8 mouse cellular contexts compared by ENCODE assay signal in the genomic region with DNA sequence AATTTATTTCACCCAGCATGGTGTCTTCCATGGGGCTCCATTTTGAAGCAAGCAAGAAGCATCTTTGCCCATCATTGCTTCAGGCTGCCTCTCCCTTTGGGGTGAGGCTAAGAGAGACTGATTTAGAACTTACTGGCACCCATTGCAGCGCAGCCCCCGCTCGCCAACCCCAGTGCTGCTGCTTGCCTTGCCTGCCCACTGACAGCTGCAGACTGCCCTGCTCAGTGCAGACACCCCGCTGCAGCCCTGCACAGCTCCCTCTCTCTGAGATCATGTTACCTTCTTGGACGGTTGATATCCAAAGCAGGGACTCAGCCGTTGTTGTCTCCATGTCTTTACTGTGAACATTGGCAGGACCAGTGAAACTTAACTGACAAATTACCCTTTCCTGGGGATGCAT. TPM values are rescaled to one million over a fixed set of nuclear protein-coding genes. Genes with fewer than 3 reads are reported as not detected.
DNase-seq lines count a peak whose midpoint lies in the region; ATAC-seq lines count a peak whose summit lies in the region.
"Had no signal": no experiment of that assay in that cellular context is flagged by ENCODE, and none has a peak within 500 bp of the region (broad histone marks: within the 10 kb centered on the region; RNA-seq: fewer than 3 reads in every experiment).

No protein-coding gene starts in this region.

- H3K9ac ChIP-seq in kidney, embryonic 14.5 days (ENCODE audit: low read depth, low read length), result no peak overlapping the region
- no peak overlapping the region for H3K9ac ChIP-seq in neural tube, embryonic 13.5 days
- H3K9ac ChIP-seq in midbrain, embryonic 13.5 days (replicated peaks), result no peak overlapping the region

- no peaks in the 10 kb centered on the region for H3K36me3 ChIP-seq in kidney, embryonic 14.5 days (ENCODE audit: control insufficient read depth, insufficient read depth, low read length)
- no peaks in the 10 kb centered on the region for H3K36me3 ChIP-seq in neural tube, embryonic 13.5 days
- no peaks in the 10 kb centered on the region for H3K36me3 ChIP-seq in midbrain, embryonic 13.5 days

- H3K4me1 ChIP-seq in kidney, embryonic 14.5 days (ENCODE audit: control insufficient read depth, insufficient read depth, low read length), result peaks cover 6% of the 10 kb centered on the region; the same call in 1 of the 2 replicates
- peaks cover 28% of the 10 kb centered on the region for H3K4me1 ChIP-seq in neural tube, embryonic 13.5 days (replicated peaks)
- peaks cover 17% of the 10 kb centered on the region for H3K4me1 ChIP-seq in midbrain, embryonic 13.5 days (replicated peaks)

- peak; percentile 81 for ATAC-seq in kidney, embryonic 14.5 days (ENCODE audit: low FRiP score, low TSS enrichment)
- ATAC-seq in neural tube, embryonic 13.5 days (ENCODE audit: low read depth), result no peak
- no peak for ATAC-seq in midbrain, embryonic 13.5 days

- intact Hi-C loops in gastrocnemius, postnatal 14 days (cut with DNase I; ENCODE audit: low total_unique reads), result no loop called here

- no peak for DNase-seq in kidney, adult 9 months
- no peak for DNase-seq in neural tube, embryonic 10.5 days (ENCODE audit: extremely low spot score, low spot score)
- DNase-seq in gastrocnemius, postnatal 14 days, result peak; percentile 52
- DNase-seq in retina, postnatal 1 day, result no peak

- H3K4me2 ChIP-seq in kidney, embryonic 14.5 days (replicated peaks; ENCODE audit: low read depth, low read length), result no peak overlapping the region
- no peak overlapping the region for H3K4me2 ChIP-seq in neural tube, embryonic 13.5 days
- no peak overlapping the region for H3K4me2 ChIP-seq in midbrain, embryonic 13.5 days (replicated peaks)

- WGBS in kidney, embryonic 14.5 days, result 16% methylated on average over 6 of the region's 6 CpGs
- WGBS in neural tube, embryonic 13.5 days, result 49% methylated on average over 6 of the region's 6 CpGs
- 58% methylated on average over 6 of the region's 6 CpGs for whole genome bisulfite sequencing in midbrain, embryonic 13.5 days

- H3K27me3 ChIP-seq in kidney, embryonic 14.5 days (ENCODE audit: control insufficient read depth, insufficient read depth, low read length), result no peaks in the 10 kb centered on the region
- no peaks in the 10 kb centered on the region for H3K27me3 ChIP-seq in neural tube, embryonic 13.5 days
- H3K27me3 ChIP-seq in midbrain, embryonic 13.5 days, result no peaks in the 10 kb centered on the region

- no peaks in the 10 kb centered on the region for H3K9me3 ChIP-seq in kidney, embryonic 14.5 days (ENCODE audit: control insufficient read depth, low read length)
- H3K9me3 ChIP-seq in neural tube, embryonic 13.5 days, result no peaks in the 10 kb centered on the region
- H3K9me3 ChIP-seq in midbrain, embryonic 13.5 days, result no peaks in the 10 kb centered on the region

- no peak overlapping the region for H3K4me3 ChIP-seq in kidney, embryonic 14.5 days (ENCODE audit: low read length)
- no peak overlapping the region for H3K4me3 ChIP-seq in neural tube, embryonic 13.5 days
- no peak overlapping the region for H3K4me3 ChIP-seq in midbrain, embryonic 13.5 days (replicated peaks)

- no peak overlapping the region for H3K27ac ChIP-seq in kidney, embryonic 14.5 days (ENCODE audit: low read depth, low read length)
- 0 out of 2 replicates have a peak overlapping the region, but pooled peaks have one; percentile 1 for H3K27ac ChIP-seq in neural tube, embryonic 13.5 days (replicated peaks)
- H3K27ac ChIP-seq in midbrain, embryonic 13.5 days, result no peak overlapping the region
- H3K27ac ChIP-seq: macrophage had no signal

RNA-seq across cellular contexts. Expression of a gene that starts 15.2 kb away (rescaled TPM):
- polyA plus RNA-seq in kidney, embryonic 14.5 days (2014; fragmentation: Nextera tagmentation; extraction: Ambion mirVana), result 26.4 and 31.4 TPM in 2 replicates
- 54.6 and 59.2 TPM in 2 replicates for polyA plus RNA-seq in neural tube, embryonic 13.5 days (2015; fragmentation: Nextera tagmentation; extraction: Ambion mirVana)
- total RNA-seq in gastrocnemius, postnatal 14 days (2021), result 10 to 100 TPM; 83.7 to 88.8 TPM
- polyA plus RNA-seq in midbrain, embryonic 13.5 days (2015; fragmentation: Nextera tagmentation; extraction: Ambion mirVana), result 40.7 and 42.4 TPM in 2 replicates
